Mouse (Mus musculus) mature B cell (primary cell): ENCODE data around the gene Mslnl.

Experiments
- in situ Hi-C: fragments of 300-500 bp; cut with MboI; formaldehyde crosslinking; loops from 2 replicates; pipeline ENCODE4 v1.14.3; 2019

Gene Mslnl

GRCm38 (mm10) chr17:25786280-25786679 is 50.4 kb downstream of the Mslnl start, which contains the start of gene Ccdc78:
Gene Ccdc78 (plus strand): TSS chr17:25786580.
- in situ Hi-C loops, result no loop called here

- in situ Hi-C loops, result no loop called here
Observed at GRCm38 (mm10) chr17:25786781-25787504, 51.1 kb downstream of the Mslnl start.

GRCm38 (mm10) chr17:25791320-25791842 is 55.5 kb downstream of the Mslnl start:
- in situ Hi-C loops, result no loop called here

DNA sequence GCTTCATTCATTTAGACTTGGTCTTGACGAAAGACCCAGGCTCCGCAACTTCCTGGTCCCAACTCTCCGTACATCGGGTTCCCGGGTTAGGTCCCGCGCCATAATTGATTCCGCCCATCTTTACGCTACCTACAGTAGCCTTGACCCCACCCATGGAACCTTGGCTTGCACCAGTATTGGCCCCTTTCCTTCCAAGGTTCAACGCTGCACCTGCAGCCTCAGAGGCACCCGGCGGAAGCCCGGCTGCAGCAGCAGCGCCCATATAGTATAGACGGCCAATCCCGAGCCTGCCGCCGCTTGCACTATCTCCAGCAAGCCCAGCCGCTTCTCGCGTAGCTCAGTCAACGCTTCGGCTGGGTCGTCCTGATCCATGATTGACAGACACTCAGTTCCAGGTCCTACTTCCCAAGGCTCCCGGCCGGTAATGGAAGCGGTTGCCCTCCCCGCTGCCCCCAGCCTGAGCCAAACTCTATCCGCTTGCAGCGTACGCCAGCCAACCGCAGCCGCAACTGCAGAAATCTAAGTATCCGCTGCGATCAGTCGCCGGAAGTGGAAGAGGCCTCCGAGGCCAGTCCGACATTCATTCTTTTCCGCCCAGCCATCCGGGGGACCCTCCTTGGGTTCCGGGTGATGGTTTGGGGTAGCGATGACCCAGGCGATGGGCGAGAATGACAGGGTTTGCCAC is 56.1 kb downstream of the Mslnl start:
- in situ Hi-C loops, result no loop called here

- in situ Hi-C loops, result no loop called here
Observed at GRCm38 (mm10) chr17:25792615-25793014, 56.8 kb downstream of the Mslnl start, which contains the start of gene Fam173a. Gene Fam173a (minus strand): TSS chr17:25792901.

DNA sequence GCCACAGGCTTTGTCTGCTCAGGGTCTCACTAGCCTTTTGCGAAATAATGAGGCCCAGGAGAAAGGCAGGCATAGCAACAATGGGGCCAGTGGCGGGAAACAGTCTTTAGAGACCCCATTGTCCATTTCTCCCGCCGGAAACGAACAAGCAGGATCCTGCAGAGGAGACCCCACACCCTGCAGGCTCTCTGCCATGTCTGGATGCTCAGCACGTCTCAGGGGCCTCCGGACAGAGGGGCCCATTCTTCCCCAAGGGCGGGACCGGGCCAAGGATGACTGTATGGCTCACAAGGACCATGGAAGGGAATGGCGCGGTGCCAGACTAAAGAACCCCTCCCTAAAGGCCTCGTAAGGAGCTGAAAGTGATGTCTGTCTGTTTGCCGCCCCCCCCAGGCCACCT is 58.4 kb downstream of the Mslnl start:
- in situ Hi-C loops, result no loop called here

DNA sequence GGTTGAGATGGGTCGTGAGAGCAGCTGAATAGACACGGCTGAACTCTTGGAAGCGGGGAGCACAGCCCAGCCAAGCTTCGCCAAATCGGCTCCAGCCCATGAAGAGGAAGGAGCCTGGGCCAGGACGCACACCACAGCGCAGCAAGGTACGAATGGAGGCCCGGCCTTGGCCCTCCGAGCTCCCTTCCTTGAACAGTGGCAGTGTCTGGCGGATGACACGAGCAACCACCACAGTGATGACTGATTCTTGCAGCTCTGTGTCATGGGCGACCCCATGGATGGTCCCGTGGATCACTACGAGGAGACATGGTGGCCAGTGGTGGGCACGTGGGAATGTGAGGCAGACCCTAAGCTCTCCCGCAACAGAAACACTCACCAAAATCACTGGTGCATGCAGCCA is 59.2 kb downstream of the Mslnl start:
- in situ Hi-C loops, result no loop called here

DNA sequence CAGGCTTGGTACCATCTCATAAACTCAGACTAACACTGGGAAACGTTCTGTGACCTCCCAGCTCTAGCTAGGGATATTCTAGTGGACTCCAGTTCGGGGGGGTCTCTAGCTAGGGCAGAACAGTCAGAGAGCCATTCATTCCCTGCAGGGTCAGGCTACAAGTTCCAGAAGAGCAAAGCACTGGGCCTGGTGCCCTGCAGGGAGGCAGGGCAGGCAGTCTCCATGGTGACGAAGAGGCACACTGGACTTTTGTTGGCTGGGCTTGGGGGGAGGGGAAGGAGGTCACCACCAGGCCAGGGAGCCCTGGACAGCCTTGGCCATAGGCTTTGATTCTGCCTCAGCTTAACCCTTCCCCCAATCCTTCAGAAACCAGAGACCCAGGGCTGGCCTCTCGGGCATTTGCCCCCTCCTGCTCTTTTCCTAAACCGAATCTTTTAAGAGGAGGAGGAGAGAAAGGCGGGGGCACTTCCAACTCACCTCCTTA is 59.8 kb downstream of the Mslnl start, which contains the start of gene AC134908.4:
AC134908.4 (minus strand) TSS at position 51 of the 484 bp plus-strand sequence.
- in situ Hi-C loops, result no loop called here

- in situ Hi-C loops, result no loop called here
Observed at GRCm38 (mm10) chr17:25796211-25796771, 60.4 kb downstream of the Mslnl start.

DNA sequence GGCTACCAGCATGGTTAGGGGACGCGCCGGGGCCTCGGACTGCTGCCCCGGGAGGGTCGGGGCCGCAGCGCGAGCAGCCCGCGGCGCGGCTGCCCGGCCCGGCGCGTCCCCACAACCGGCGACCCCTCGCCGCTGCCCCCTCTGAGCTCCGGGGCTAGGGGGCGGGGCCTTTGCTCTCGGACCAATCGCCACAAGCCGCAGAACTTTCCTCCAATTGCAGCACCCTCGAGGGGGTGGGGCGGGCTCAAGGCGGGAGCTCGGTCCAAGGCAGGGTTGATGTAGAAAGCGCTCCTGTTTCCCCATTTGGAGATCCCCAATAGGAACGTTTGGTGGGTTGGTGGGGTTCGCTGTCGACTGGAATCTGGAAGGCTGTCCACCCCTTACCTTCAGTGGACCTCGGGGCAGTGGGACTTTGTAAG is 61.1 kb downstream of the Mslnl start, which contains the start of gene Metrn:
Metrn (minus strand) TSS at position 186 of the 419 bp plus-strand sequence.
- in situ Hi-C loops, result no loop called here
